Mouse (Mus musculus): ENCODE results near the gene Glb1l2. TPM values are rescaled to one million over a fixed set of nuclear protein-coding genes. Genes with fewer than 3 reads are reported as not detected.

The Glb1l2 gene
- polyA plus RNA-seq, 1 experiment = 3.3 TPM

DNA sequence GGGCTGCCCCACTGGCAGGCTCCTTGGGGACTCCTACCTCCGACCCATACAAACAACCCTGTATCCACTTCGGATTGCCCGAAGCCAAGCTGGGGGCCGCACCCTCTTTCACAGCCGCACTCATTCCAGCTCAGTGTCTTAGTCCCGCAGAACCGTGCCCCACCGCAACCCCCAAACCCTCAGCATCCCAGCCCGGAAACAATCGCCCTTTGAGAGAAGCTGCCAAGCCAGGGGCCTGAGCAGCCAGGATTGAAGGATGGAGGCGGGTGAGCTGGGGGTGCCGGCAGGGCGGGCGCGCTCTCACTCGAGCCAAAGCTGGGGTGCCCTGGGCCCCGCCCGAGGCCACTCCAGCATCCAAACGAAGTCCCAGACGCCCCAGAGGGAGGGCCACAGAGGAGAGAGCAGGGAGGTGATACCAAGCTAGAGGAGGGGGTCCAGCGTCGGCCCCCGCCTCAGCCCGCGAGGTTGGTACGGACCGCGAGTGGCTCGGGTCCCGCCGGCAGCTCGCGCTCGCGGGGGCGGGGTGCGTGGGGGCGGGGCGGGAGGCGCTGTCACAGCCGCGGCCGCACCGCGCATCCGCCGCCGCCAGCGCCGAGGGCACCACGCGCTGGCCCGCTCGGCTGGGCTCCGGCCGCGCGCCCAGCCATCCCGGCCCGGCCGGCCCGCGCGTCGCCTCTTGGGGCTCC, 72.9 kb downstream of the Glb1l2 start, which contains the start of gene B3gat1:
Gene B3gat1, plus strand, starts transcription at position 523 of the 686 bp plus-strand sequence.
- TF ChIP-seq CTCF (IDR thresholded peaks at IDR 0.05; ENCODE audit: borderline replicate concordance, extremely low read depth, insufficient read depth, insufficient read length) (no peak), POLR2A (IDR thresholded peaks at IDR 0.05; ENCODE audit: borderline replicate concordance, extremely low read depth, insufficient read depth, insufficient read length, poor library complexity, severe bottlenecking) (peak; percentile 53; the same call in 1 of the 2 replicates)
- peak; percentile 90 for DNase-seq (ENCODE audit: low read depth)

- peak; percentile 70 for DNase-seq (ENCODE audit: low read depth)
- TF ChIP-seq CTCF (IDR thresholded peaks at IDR 0.05; ENCODE audit: borderline replicate concordance, extremely low read depth, insufficient read depth, insufficient read length) (no peak), POLR2A (IDR thresholded peaks at IDR 0.05; ENCODE audit: borderline replicate concordance, extremely low read depth, insufficient read depth, insufficient read length, poor library complexity, severe bottlenecking) (no peak)
Measured at GRCm38 (mm10) chr9:26728556-26728955, 77.7 kb downstream of the Glb1l2 start.

- DNase-seq (ENCODE audit: low read depth) = peak; percentile 26
- no peak for TF ChIP-seq CTCF (IDR thresholded peaks at IDR 0.05; ENCODE audit: borderline replicate concordance, extremely low read depth, insufficient read depth, insufficient read length)
Measured at GRCm38 (mm10) chr9:26727445-26727844, 78.8 kb downstream of the Glb1l2 start.

GRCm38 (mm10) chr9:26725709-26726108, 80.6 kb downstream of the Glb1l2 start:
- no peak for TF ChIP-seq CTCF (IDR thresholded peaks at IDR 0.05; ENCODE audit: borderline replicate concordance, extremely low read depth, insufficient read depth, insufficient read length)
- TF ChIP-seq POLR2A (IDR thresholded peaks at IDR 0.05; ENCODE audit: borderline replicate concordance, extremely low read depth, insufficient read depth, insufficient read length, poor library complexity, severe bottlenecking) = no peak
- peak; percentile 35 for DNase-seq (ENCODE audit: low read depth)

- TF ChIP-seq POLR2A (IDR thresholded peaks at IDR 0.05; ENCODE audit: borderline replicate concordance, extremely low read depth, insufficient read depth, insufficient read length, poor library complexity, severe bottlenecking) (no peak), CTCF (IDR thresholded peaks at IDR 0.05; ENCODE audit: borderline replicate concordance, extremely low read depth, insufficient read depth, insufficient read length) (no peak)
Measured at GRCm38 (mm10) chr9:26721771-26722170, 84.5 kb downstream of the Glb1l2 start.

GRCm38 (mm10) chr9:26718388-26718787, 87.9 kb downstream of the Glb1l2 start:
- peak; percentile 28 for DNase-seq (ENCODE audit: low read depth)
- no peak for TF ChIP-seq POLR2A (IDR thresholded peaks at IDR 0.05; ENCODE audit: borderline replicate concordance, extremely low read depth, insufficient read depth, insufficient read length, poor library complexity, severe bottlenecking)
- no peak for TF ChIP-seq CTCF (IDR thresholded peaks at IDR 0.05; ENCODE audit: borderline replicate concordance, extremely low read depth, insufficient read depth, insufficient read length)

More at GRCm38 (mm10) chr9:26721771-26722170, 84.5 kb downstream of the Glb1l2 start:
- peak; percentile 86 for DNase-seq (ENCODE audit: low read depth)

Other genes with a start within 250 kb of the Glb1l2 start
- gene B3gat1, start 72.7 kb downstream of the Glb1l2 start, polyA plus RNA-seq (2012; rRNA removed) = 226 and 262 TPM in 2 replicates
- 0.03 and 0.11 TPM in 2 replicates for gene Glb1l3, start 54.4 kb upstream of the Glb1l2 start, polyA plus RNA-seq (2012; rRNA removed)
- gene Gm1110, start 116.6 kb upstream of the Glb1l2 start, polyA plus RNA-seq (2012; rRNA removed) = 0.38 and 0.55 TPM in 2 replicates
- 32.1 and 36.9 TPM in 2 replicates for gene Acad8, start 193.1 kb upstream of the Glb1l2 start, polyA plus RNA-seq (2012; rRNA removed)
- 59.2 and 67.0 TPM in 2 replicates for gene Thyn1, start 193.2 kb upstream of the Glb1l2 start, polyA plus RNA-seq (2012; rRNA removed)
- 82.6 and 92.3 TPM in 2 replicates for gene Vps26b, start 223.6 kb upstream of the Glb1l2 start, polyA plus RNA-seq (2012; rRNA removed)
- 28.9 and 40.8 TPM in 2 replicates for gene Ncapd3, start 223.7 kb upstream of the Glb1l2 start, polyA plus RNA-seq (2012; rRNA removed)